Comparison of ENCODE assay signal across 10 mouse cellular contexts in the genomic region with DNA sequence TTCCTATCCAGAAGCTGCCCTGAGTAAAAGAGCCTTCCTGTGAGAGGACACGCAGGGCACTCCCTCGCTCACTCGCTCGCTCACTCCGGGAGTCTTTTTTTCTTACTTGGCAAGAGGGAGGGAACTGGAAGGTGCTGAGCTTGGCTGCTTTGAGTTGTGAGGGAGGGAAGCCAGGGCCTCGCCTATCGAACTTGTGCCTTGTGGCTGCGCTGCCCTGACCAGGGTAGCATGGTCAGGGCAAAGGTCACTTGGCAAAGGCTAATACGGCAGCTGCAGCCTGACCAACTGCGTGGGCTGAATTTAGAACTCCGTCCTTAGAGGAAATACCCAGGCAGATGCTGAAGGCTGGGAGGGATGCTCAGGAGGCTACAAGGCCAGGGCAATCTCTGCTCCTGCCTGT. TPM values are rescaled to one million over a fixed set of nuclear protein-coding genes. Genes with fewer than 3 reads are reported as not detected.
DNase-seq lines count a peak whose midpoint lies in the region; ATAC-seq and TF ChIP-seq lines count a peak whose summit lies in the region.
"Had no signal": no experiment of that assay in that cellular context is flagged by ENCODE, and none has a peak within 500 bp of the region (broad histone marks: within the 10 kb centered on the region; RNA-seq: fewer than 3 reads in every experiment).

No protein-coding gene starts in this region.

- WGBS in heart, embryonic 15.5 days = 29% methylated on average over 11 of the region's 11 CpGs
- 23% methylated on average over 11 of the region's 11 CpGs for WGBS in large intestine, adult 2 months

- DNase-seq in heart, adult 11 months = peak; percentile 96
- DNase-seq in heart, adult 8-10 months (ENCODE audit: low spot score) = no peak
- DNase-seq in brain, embryonic 14.5 days (ENCODE audit: low read depth) = peak; percentile 45
- DNase-seq in large intestine, adult 2 months (ENCODE audit: low read depth, low spot score) = peak; percentile 91
- DNase-seq in skeletal muscle tissue, adult 2 months (ENCODE audit: low read depth, low spot score) = peak; percentile 64
- DNase-seq in B cell, adult 2 months = no peak
- no peak for DNase-seq in thymus, postnatal 25 days

- H3K9ac ChIP-seq in heart, embryonic 15.5 days = peak overlapping the region; percentile 4; the same call in 1 of the 2 replicates
- H3K9ac ChIP-seq: limb, embryonic 12.5 days had no signal

- no peaks in the 10 kb centered on the region for H3K36me3 ChIP-seq in heart, embryonic 15.5 days

- no peaks in the 10 kb centered on the region for H3K9me3 ChIP-seq in heart, embryonic 15.5 days (replicated peaks)
- H3K9me3 ChIP-seq: limb, embryonic 12.5 days had no signal

- H3K27ac ChIP-seq in heart, embryonic 15.5 days = peak overlapping the region; percentile 98
- H3K27ac ChIP-seq: limb, embryonic 12.5 days had no signal

- H3K4me3 ChIP-seq in heart, embryonic 15.5 days = no peak overlapping the region
- H3K4me3 ChIP-seq: limb, embryonic 12.5 days had no signal

- TF ChIP-seq POLR2A in brain, embryonic 14.5 days (IDR thresholded peaks at IDR 0.05; ENCODE audit: borderline replicate concordance, extremely low read depth, insufficient read depth, insufficient read length, poor library complexity, severe bottlenecking) = no peak

- peaks cover 69% of the 10 kb centered on the region for H3K4me1 ChIP-seq in heart, embryonic 15.5 days (replicated peaks)

- no peak for TF ChIP-seq CTCF in brain, embryonic 14.5 days (IDR thresholded peaks at IDR 0.05; ENCODE audit: borderline replicate concordance, extremely low read depth, insufficient read depth, insufficient read length)

- no peak overlapping the region for H3K4me2 ChIP-seq in heart, embryonic 15.5 days
- H3K4me2 ChIP-seq: limb, embryonic 12.5 days had no signal

- no peak for ATAC-seq in heart, embryonic 15.5 days (replicated peaks; ENCODE audit: insufficient number of reproducible peaks, insufficient read depth, low FRiP score, low read depth)

- H3K27me3 ChIP-seq in heart, embryonic 15.5 days = no peaks in the 10 kb centered on the region
- H3K27me3 ChIP-seq: limb, embryonic 12.5 days had no signal

RNA-seq across cellular contexts. Expression of a gene that starts 21.1 kb away (rescaled TPM):
- total RNA-seq in heart, adult 8-10 months (2022) = 1 to 10 TPM in 3 of 4 experiments, under 1 TPM in 1; 0.87 to 2.2 (median 1.4) TPM
- 6.2 and 8.2 TPM in 2 replicates for polyA plus RNA-seq in brain, embryonic 14.5 days (2012; rRNA removed)
- polyA plus RNA-seq in heart, embryonic 15.5 days (2015; fragmentation: Nextera tagmentation; extraction: Ambion mirVana) = 20.2 and 21.0 TPM in 2 replicates
- polyA plus RNA-seq in large intestine, adult 2 months (2012; rRNA removed) = 7.0 and 9.5 TPM in 2 replicates

RNA-seq across cellular contexts. Expression of a gene that starts 37.1 kb away (rescaled TPM):
- total RNA-seq in heart, adult 8-10 months (2022) = under 1 TPM; 0.22 to 0.57 (median 0.48) TPM
- 0.67 and 1.2 TPM in 2 replicates for polyA plus RNA-seq in brain, embryonic 14.5 days (2012; rRNA removed)
- 4.6 and 5.4 TPM in 2 replicates for polyA plus RNA-seq in heart, embryonic 15.5 days (2015; fragmentation: Nextera tagmentation; extraction: Ambion mirVana)
- 1.1 TPM in 2 replicates for polyA plus RNA-seq in large intestine, adult 2 months (2012; rRNA removed)
- total RNA-seq: common myeloid progenitor, adult 5-6 weeks had no signal

RNA-seq across cellular contexts. Expression of a gene that starts 51.6 kb away (rescaled TPM):
- total RNA-seq in heart, adult 8-10 months (2022) = not detected
- not detected in 2 replicates for polyA plus RNA-seq in brain, embryonic 14.5 days (2012; rRNA removed)
- not detected in 2 replicates for polyA plus RNA-seq in heart, embryonic 15.5 days (2015; fragmentation: Nextera tagmentation; extraction: Ambion mirVana)
- 632 and 6,441 TPM in 2 replicates for polyA plus RNA-seq in large intestine, adult 2 months (2012; rRNA removed)
- total RNA-seq: common myeloid progenitor, adult 5-6 weeks had no signal
- polyA plus RNA-seq: limb, embryonic 12.5 days had no signal

Comparison
In these comparisons a context has a peak if more than half of its experiments do, and no peak if none do; other contexts are left out.
1. DNase-seq: peak in heart, adult 11 months (single experiment), brain, embryonic 14.5 days (single experiment), large intestine, adult 2 months (single experiment) and skeletal muscle tissue, adult 2 months (single experiment); none in heart, adult 8-10 months (single experiment), B cell, adult 2 months (0 of 2) and thymus, postnatal 25 days (single experiment).
2. RNA of a gene that starts 51.6 kb away (polyA plus RNA-seq): 632 to 6,441 TPM in large intestine, adult 2 months; not detected in brain, embryonic 14.5 days and not detected in heart, embryonic 15.5 days; every median in the first group is over 100 times any median in the second.